Mouse (Mus musculus): ENCODE results near the gene Atp5d.

GRCm38 (mm10) chr10:80146568-80147011 is 8.2 kb downstream of the Atp5d start:
- TF ChIP-seq CTCF (IDR thresholded peaks at IDR 0.05; ENCODE audit: low read depth, low read length) = no peak
- no peak for TF ChIP-seq GATA1 (IDR thresholded peaks at IDR 0.05; ENCODE audit: borderline replicate concordance, low read length)
- no peak for TF ChIP-seq TAL1 (conservative IDR thresholded peaks at IDR 0.05; ENCODE audit: low read depth, low read length)
- no peak for TF ChIP-seq GATA2 (IDR thresholded peaks at IDR 0.05; ENCODE audit: borderline replicate concordance, low read depth, low read length)

All from G1E (cell line).